Mouse (Mus musculus): ENCODE data around the gene Rnf31. TPM values are rescaled to one million over a fixed set of nuclear protein-coding genes. Genes with fewer than 3 reads are reported as not detected.

Rnf31 gene
- polyA plus RNA-seq, 1 experiment from 2014 or later = 16.9 TPM

DNA sequence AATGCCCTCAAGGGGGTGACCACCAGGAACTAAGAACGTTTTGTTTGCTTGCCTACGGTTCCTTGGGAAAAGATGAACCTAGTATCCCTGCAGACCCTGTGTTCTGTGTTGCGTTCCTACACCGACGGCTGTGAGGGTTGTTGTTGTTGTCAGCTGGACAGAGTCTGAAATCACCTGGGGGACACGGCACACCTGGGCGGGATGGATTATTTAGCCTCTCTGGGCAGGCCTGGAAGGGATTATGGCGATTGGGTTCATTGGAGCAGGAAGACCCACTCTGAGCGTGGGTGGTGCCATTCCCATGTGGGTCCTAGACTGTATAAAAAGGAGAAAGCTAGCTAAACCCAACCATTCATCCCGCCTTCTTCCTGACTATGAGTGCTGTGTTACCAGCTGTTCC lies 29.6 kb upstream of the Rnf31 start:
- peak overlapping the region; percentile 81 for H3K4me2 ChIP-seq
- peak overlapping the region; percentile 73; the same call in 1 of the 2 replicates for H3K4me3 ChIP-seq (ENCODE audit: low read depth, low read length)
- no peaks in the 10 kb centered on the region for H3K9me3 ChIP-seq (ENCODE audit: low read depth, low read length)
- H3K9ac ChIP-seq = no peak overlapping the region
- DNase-seq (no peak), ATAC-seq (ENCODE audit: insufficient read depth) (no peak)
- H3K4me1 ChIP-seq (ENCODE audit: insufficient read depth) = 0 out of 2 replicates have a peak, but pooled peaks cover 5% of the 10 kb centered on the region
- no peak for TF ChIP-seq CTCF (IDR thresholded peaks at IDR 0.05; ENCODE audit: low read depth)
- no peaks in the 10 kb centered on the region for H3K27me3 ChIP-seq (ENCODE audit: insufficient read depth, low read length)
- WGBS = 71% methylated on average over 10 of the region's 10 CpGs
- H3K27ac ChIP-seq (ENCODE audit: low read depth) = no peak overlapping the region
- H3K36me3 ChIP-seq (ENCODE audit: insufficient read depth) = peaks cover 37% of the 10 kb centered on the region

DNA sequence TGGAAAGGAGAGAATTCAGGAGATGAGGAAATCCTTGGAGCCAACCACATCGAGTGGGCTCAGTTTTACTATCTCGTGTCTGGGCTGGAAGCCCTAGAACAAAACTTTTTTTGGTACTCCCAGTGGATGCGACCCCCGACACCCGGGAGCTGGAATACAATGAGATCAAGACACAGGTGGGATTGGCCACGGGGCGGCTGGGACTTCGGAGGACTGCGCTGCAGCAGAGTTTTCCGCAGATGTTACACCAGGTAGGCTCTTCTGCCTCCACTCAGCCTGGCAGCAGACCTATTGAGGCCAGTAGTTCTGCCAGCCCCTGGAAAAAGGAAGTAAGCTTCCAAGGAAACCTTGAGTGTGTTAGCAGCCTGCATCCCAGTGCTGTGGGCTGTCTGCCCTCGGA lies 28.3 kb upstream of the Rnf31 start:
- Histone ChIP-seq H3K27ac (ENCODE audit: low read depth) (no peak overlapping the region), H3K4me2 (no peak overlapping the region), H3K36me3 (ENCODE audit: insufficient read depth) (peaks cover 47% of the 10 kb centered on the region), H3K27me3 (ENCODE audit: insufficient read depth, low read length) (no peaks in the 10 kb centered on the region), H3K9ac (no peak overlapping the region), H3K4me1 (ENCODE audit: insufficient read depth) (0 out of 2 replicates have a peak, but pooled peaks cover 5% of the 10 kb centered on the region), H3K9me3 (ENCODE audit: low read depth, low read length) (no peaks in the 10 kb centered on the region), H3K4me3 (ENCODE audit: low read depth, low read length) (no peak overlapping the region)
- ATAC-seq (ENCODE audit: insufficient read depth) (no peak), DNase-seq (no peak)
- WGBS = 87% methylated on average over 11 of the region's 11 CpGs
- no peak for TF ChIP-seq CTCF (IDR thresholded peaks at IDR 0.05; ENCODE audit: low read depth)

DNA sequence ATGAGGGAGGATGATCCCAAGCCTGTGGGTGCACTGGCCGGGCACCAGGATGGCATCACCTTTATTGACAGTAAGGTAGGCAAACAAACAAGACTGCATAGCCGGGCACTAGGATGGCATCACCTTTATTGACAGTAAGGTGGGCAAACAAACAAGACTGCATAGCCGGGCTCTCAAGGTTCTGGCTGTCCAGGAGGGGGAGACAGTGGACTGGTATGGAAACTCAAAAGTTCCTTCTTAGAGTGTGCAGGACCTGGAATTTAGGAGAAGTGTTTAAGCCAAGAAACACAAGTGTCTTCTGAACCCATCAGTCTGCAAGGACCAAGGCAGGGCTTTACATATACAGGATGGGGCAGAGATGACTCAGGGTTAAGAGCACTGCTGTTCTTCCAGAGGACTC lies 25.8 kb upstream of the Rnf31 start:
- WGBS = 77% methylated on average over 3 of the region's 3 CpGs
- ATAC-seq (ENCODE audit: insufficient read depth) = no peak

DNA sequence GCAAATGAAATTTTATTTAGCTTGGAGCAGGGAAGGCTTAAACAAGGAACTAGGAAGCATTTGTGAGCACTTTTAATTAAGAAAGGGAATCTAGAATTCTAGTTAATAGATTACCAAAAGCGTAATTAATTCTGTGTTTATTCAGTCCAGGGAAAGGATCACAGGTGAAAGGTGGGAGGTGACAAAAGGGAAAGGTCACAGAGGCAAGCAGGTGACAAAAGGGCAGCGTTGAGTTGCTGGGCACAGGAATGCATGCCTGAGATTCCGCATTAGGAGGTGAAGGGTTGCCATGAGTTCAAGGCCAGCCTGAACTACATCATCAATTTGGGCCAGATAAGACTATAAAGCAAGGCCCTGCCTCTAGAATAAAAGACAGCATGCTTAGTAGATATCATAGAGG lies 24.0 kb upstream of the Rnf31 start:
- no peak overlapping the region for H3K4me3 ChIP-seq (ENCODE audit: low read depth, low read length)
- H3K27ac ChIP-seq (ENCODE audit: low read depth) = no peak overlapping the region
- TF ChIP-seq CTCF (IDR thresholded peaks at IDR 0.05; ENCODE audit: low read depth) = no peak
- no peaks in the 10 kb centered on the region for H3K27me3 ChIP-seq (ENCODE audit: insufficient read depth, low read length)
- H3K4me2 ChIP-seq = no peak overlapping the region
- no peak overlapping the region for H3K9ac ChIP-seq
- H3K36me3 ChIP-seq (ENCODE audit: insufficient read depth) = peaks cover 58% of the 10 kb centered on the region
- H3K9me3 ChIP-seq (ENCODE audit: low read depth, low read length) = no peaks in the 10 kb centered on the region
- WGBS = 82% methylated on average over 3 of the region's 3 CpGs
- no peaks in the 10 kb centered on the region for H3K4me1 ChIP-seq (ENCODE audit: insufficient read depth)
- ATAC-seq (ENCODE audit: insufficient read depth) (no peak), DNase-seq (no peak)

More for the DNA sequence above, 25.8 kb upstream of the Rnf31 start:
- peaks cover 58% of the 10 kb centered on the region for H3K36me3 ChIP-seq (ENCODE audit: insufficient read depth)
- no peak overlapping the region for H3K4me2 ChIP-seq
- H3K4me1 ChIP-seq (ENCODE audit: insufficient read depth) = 0 out of 2 replicates have a peak, but pooled peaks cover 5% of the 10 kb centered on the region
- no peaks in the 10 kb centered on the region for H3K27me3 ChIP-seq (ENCODE audit: insufficient read depth, low read length)
- no peak overlapping the region for H3K27ac ChIP-seq (ENCODE audit: low read depth)
- no peak overlapping the region for H3K9ac ChIP-seq
- DNase-seq = no peak
- H3K4me3 ChIP-seq (ENCODE audit: low read depth, low read length) = no peak overlapping the region
- peak; percentile 28 for TF ChIP-seq CTCF (IDR thresholded peaks at IDR 0.05; ENCODE audit: low read depth)
- H3K9me3 ChIP-seq (ENCODE audit: low read depth, low read length) = no peaks in the 10 kb centered on the region

DNA sequence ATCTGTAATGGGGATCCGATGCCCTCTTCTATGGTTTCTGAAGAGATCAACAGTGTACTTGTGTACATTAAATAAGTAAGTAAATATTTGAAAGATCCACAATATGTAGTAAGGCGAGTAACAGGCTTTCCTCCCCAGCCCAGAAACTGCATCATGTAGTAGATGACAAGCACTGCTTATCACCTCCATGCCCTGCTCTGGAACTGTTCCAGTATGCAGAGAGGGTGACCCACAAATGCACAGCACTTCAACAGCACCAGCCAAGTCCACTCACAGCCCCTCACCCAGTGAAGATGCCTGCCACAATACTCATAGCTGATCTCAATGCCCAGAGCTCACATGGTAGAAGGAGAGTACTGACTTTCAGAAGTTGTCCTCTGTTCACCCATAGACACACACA lies 20.9 kb upstream of the Rnf31 start:
- DNase-seq (no peak), ATAC-seq (ENCODE audit: insufficient read depth) (no peak)
- H3K27ac ChIP-seq (ENCODE audit: low read depth) = no peak overlapping the region
- no peak overlapping the region for H3K4me2 ChIP-seq
- H3K36me3 ChIP-seq (ENCODE audit: insufficient read depth) = peaks cover 34% of the 10 kb centered on the region
- H3K27me3 ChIP-seq (ENCODE audit: insufficient read depth, low read length) = no peaks in the 10 kb centered on the region
- TF ChIP-seq CTCF (IDR thresholded peaks at IDR 0.05; ENCODE audit: low read depth) = no peak
- H3K9me3 ChIP-seq (ENCODE audit: low read depth, low read length) = no peaks in the 10 kb centered on the region
- 0 out of 2 replicates have a peak, but pooled peaks cover 3% of the 10 kb centered on the region for H3K4me1 ChIP-seq (ENCODE audit: insufficient read depth)
- 63% methylated on average over 2 of the region's 2 CpGs for WGBS
- H3K9ac ChIP-seq = no peak overlapping the region
- H3K4me3 ChIP-seq (ENCODE audit: low read depth, low read length) = no peak overlapping the region

DNA sequence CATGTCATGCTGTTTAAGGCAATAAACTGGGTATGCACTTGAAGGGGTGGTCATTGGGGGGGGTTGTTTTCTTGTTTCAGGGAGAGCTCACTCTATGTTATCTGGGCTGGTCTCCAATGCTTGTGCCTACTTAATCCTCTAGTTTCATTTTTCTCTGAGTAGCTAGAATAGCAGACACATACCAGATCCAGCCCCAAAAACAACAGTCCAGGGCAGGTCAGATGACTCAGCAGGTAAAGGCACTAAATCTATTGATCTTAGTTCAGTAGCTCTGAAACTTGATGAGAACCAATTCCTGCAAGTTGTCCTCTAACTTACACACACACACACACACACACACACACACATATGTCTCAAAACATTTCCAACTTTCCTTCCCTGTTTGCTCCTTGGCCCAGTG lies 19.7 kb upstream of the Rnf31 start:
- DNase-seq (no peak), ATAC-seq (ENCODE audit: insufficient read depth) (no peak)
- Histone ChIP-seq H3K4me1 (ENCODE audit: insufficient read depth) (0 out of 2 replicates have a peak, but pooled peaks cover 6% of the 10 kb centered on the region), H3K27me3 (ENCODE audit: insufficient read depth, low read length) (no peaks in the 10 kb centered on the region), H3K4me2 (no peak overlapping the region), H3K36me3 (ENCODE audit: insufficient read depth) (peaks cover 22% of the 10 kb centered on the region), H3K9me3 (ENCODE audit: low read depth, low read length) (no peaks in the 10 kb centered on the region), H3K9ac (no peak overlapping the region), H3K27ac (ENCODE audit: low read depth) (no peak overlapping the region), H3K4me3 (ENCODE audit: low read depth, low read length) (no peak overlapping the region)
- TF ChIP-seq CTCF (IDR thresholded peaks at IDR 0.05; ENCODE audit: low read depth) = no peak

DNA sequence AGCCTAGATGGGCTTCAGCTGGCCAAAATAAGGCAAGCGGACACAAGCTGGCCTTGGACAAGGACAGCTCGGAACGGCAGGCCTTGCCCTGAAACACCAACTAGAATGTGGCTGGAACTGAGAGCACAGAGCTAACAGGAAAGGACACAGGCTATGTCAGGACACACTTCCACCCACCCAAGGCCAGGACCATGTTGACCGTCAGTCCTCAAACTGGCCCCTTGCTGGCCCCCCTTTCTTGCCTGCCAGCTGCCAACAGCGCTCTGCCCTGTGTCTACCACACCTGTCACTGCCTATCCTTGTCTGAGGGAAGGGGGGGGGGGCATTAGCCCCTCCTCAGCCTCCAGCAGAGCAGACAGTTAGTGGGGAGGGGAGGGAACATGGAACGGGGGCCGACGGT lies 16.2 kb upstream of the Rnf31 start, which contains the start of gene Fitm1:
TSS of gene Fitm1 (plus strand) at position 316 of the 400 bp plus-strand sequence.
- Histone ChIP-seq H3K4me3 (ENCODE audit: low read depth, low read length) (no peak within 1 kb of the TSS), H3K36me3 (ENCODE audit: insufficient read depth) (peaks cover 5% of the 10 kb centered on the region; the same call in 1 of the 2 replicates), H3K4me2 (peak within 1 kb of the TSS; percentile 27; the same call in 1 of the 2 replicates), H3K9ac (no peak within 1 kb of the TSS; the same call in 1 of the 2 replicates), H3K27ac (ENCODE audit: low read depth) (peak within 1 kb of the TSS; percentile 50; the same call in 1 of the 2 replicates), H3K27me3 (ENCODE audit: insufficient read depth, low read length) (no peaks in the 10 kb centered on the region), H3K9me3 (ENCODE audit: low read depth, low read length) (no peaks in the 10 kb centered on the region), H3K4me1 (ENCODE audit: insufficient read depth) (0 out of 2 replicates have a peak, but pooled peaks cover 6% of the 10 kb centered on the region)
- DNase-seq (no peak), ATAC-seq (ENCODE audit: insufficient read depth) (no peak)
- no peak for TF ChIP-seq CTCF (IDR thresholded peaks at IDR 0.05; ENCODE audit: low read depth)
- WGBS = 61% methylated on average over 8 of the region's 8 CpGs
